Mouse (Mus musculus): ENCODE measurements around the gene Akt3.

GRCm38 (mm10) chr1:177198978-177199377 lies 59.0 kb downstream of the Akt3 start:
- TF ChIP-seq CTCF (conservative IDR thresholded peaks at IDR 0.05; ENCODE audit: insufficient read depth, insufficient read length, low read depth, low read length) (no peak), POLR2A (IDR thresholded peaks at IDR 0.05; ENCODE audit: low read depth, low read length) (no peak)
